Mouse (Mus musculus) hindbrain, embryonic 11.5 days (tissue): ENCODE results near the gene Klhl1. TPM values are rescaled to one million over a fixed set of nuclear protein-coding genes. Genes with fewer than 3 reads are reported as not detected.

ENCODE experiments used
- ATAC-seq: fragments of 200-750 bp; cut with Nextera tagmentation; 2 replicates; pipeline ENCODE4 v1.8.0; 2017; ENCODE audit warnings: mild to moderate bottlenecking, moderate TSS enrichment, moderate library complexity; ENCODE audit not compliant: low FRiP score
- DNase-seq: peaks from one replicate; pipeline ENCODE4 v3.0.0-alpha.2; 2015; ENCODE audit warnings: low spot score
- H3K27ac ChIP-seq: fragments of 300-500 bp; sonication (generic); 2 replicates; pipeline ENCODE4 v1.5.1; 2014; ENCODE audit warnings: mild to moderate bottlenecking, low read depth, low read length
- H3K27me3 ChIP-seq: fragments of 300-500 bp; sonication (generic); 2 replicates; pipeline ENCODE4 v1.6.1; 2014; ENCODE audit warnings: mild to moderate bottlenecking, low read length, moderate library complexity, mixed read lengths; ENCODE audit not compliant: control insufficient read depth, insufficient read depth
- H3K36me3 ChIP-seq: fragments of 300-500 bp; sonication (generic); 2 replicates; pipeline ENCODE4 v1.6.1; 2014; ENCODE audit warnings: mild to moderate bottlenecking, low read length, moderate library complexity, mixed read lengths; ENCODE audit not compliant: control insufficient read depth, insufficient read depth
- H3K4me1 ChIP-seq: fragments of 300-500 bp; sonication (generic); replicated peaks from 2 replicates; pipeline ENCODE4 v1.6.1; 2014; ENCODE audit warnings: low read length, mixed read lengths; ENCODE audit not compliant: control insufficient read depth, insufficient read depth
- H3K4me2 ChIP-seq: fragments of 300-500 bp; sonication (generic); replicated peaks from 2 replicates; pipeline ENCODE4 v1.6.1; 2014; ENCODE audit warnings: mild to moderate bottlenecking, low read depth, low read length
- H3K4me3 ChIP-seq: fragments of 300-500 bp; sonication (generic); 2 replicates; pipeline ENCODE4 v1.5.1; 2014; ENCODE audit warnings: low read depth, low read length
- H3K9ac ChIP-seq: fragments of 300-500 bp; sonication (generic); 2 replicates; pipeline ENCODE4 v1.6.1; 2014; ENCODE audit warnings: low read depth, low read length
- H3K9me3 ChIP-seq: fragments of 300-500 bp; sonication (generic); 2 replicates; pipeline ENCODE4 v1.6.1; 2016; ENCODE audit warnings: low read length; ENCODE audit not compliant: control insufficient read depth
- WGBS: fragments of 180-500 bp; shearing (Covaris S2); extraction: QIAGEN DNeasy Blood & Tissue Kit; methylation state at CpG from one replicate; pipeline ENCODE4 v1.1.7; 2014; 5-methylcytosine and 5-hydroxymethylcytosine counted together
- polyA plus RNA-seq: library from polyadenylated mRNA; unstranded; fragments of >200 nt; fragmentation: Nextera tagmentation; extraction: Ambion mirVana; gene quantifications from 2 replicates; pipeline ENCODE4 v1.2.1, GENCODE M21; 2014

Gene Klhl1
- polyA plus RNA-seq, 1 experiment from 2014 or later = 2.3 TPM

- no peak overlapping the region for H3K4me3 ChIP-seq
- no peak overlapping the region for H3K9ac ChIP-seq
- ATAC-seq = no peak
- no peaks in the 10 kb centered on the region for H3K36me3 ChIP-seq
- no peak overlapping the region for H3K4me2 ChIP-seq
- no peaks in the 10 kb centered on the region for H3K4me1 ChIP-seq
- no peaks in the 10 kb centered on the region for H3K27me3 ChIP-seq
- no peaks in the 10 kb centered on the region for H3K9me3 ChIP-seq
- WGBS = 90% methylated on average over 7 of the region's 7 CpGs
- no peak for DNase-seq
- no peak overlapping the region for H3K27ac ChIP-seq
Observed at GRCm38 (mm10) chr14:96107396-96107795, 411.5 kb downstream of the Klhl1 start.

DNA sequence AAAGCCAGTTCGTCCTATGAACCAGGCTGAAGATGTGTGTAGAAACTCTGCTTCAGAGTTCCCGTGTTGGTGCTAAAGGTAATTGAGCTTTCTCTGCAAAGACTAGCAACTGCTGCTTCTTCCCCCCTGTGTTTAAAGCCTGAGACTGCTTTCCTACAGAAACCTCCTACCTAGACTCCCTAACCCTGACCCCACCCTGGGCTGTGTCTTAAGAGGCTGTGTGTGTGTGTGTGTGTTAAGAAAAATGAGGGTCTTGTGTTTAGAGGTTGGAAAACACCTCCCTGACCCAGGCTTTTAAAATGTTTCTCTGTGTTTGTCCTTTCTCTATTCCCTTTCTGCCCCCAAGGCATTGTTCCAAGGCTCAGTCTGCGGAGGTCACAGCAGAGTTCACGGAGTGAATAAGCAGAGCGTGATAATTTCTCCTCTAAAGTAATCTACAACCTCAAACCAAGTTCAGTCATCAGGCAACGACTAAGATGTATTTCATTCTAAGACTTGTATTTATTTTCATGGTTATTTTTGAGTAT is 437.2 kb downstream of the Klhl1 start:
- Histone ChIP-seq H3K27me3 (no peaks in the 10 kb centered on the region), H3K4me2 (no peak overlapping the region), H3K36me3 (no peaks in the 10 kb centered on the region), H3K9me3 (no peaks in the 10 kb centered on the region), H3K4me3 (no peak overlapping the region), H3K9ac (no peak overlapping the region), H3K4me1 (peaks cover 4% of the 10 kb centered on the region; the same call in 1 of the 2 replicates), H3K27ac (no peak overlapping the region)
- WGBS = 25% methylated on average over 6 of the region's 6 CpGs
- DNase-seq (peak; percentile 34), ATAC-seq (peak; percentile 57)

- WGBS = 80% methylated on average over 3 of the region's 3 CpGs
- Histone ChIP-seq H3K9me3 (no peaks in the 10 kb centered on the region), H3K27ac (no peak overlapping the region), H3K9ac (no peak overlapping the region), H3K4me3 (no peak overlapping the region), H3K4me1 (no peaks in the 10 kb centered on the region), H3K27me3 (no peaks in the 10 kb centered on the region), H3K36me3 (no peaks in the 10 kb centered on the region), H3K4me2 (no peak overlapping the region)
- DNase-seq (no peak), ATAC-seq (no peak)
Observed at GRCm38 (mm10) chr14:96065884-96066283, 453.0 kb downstream of the Klhl1 start.
